Mouse (Mus musculus): ENCODE data around the gene Tamm41.

GRCm38 (mm10) chr6:114982671-114983070, 55.0 kb downstream of the Tamm41 start:
- TF ChIP-seq GATA1 (IDR thresholded peaks at IDR 0.05; ENCODE audit: borderline replicate concordance, low read length): no peak
- TF ChIP-seq FLI1 (IDR thresholded peaks at IDR 0.05; ENCODE audit: low read length): no peak

All from megakaryocyte, embryonic 14.5 days (primary cell).